ENCODE assay signal across 11 mouse cellular contexts in the genomic region with DNA sequence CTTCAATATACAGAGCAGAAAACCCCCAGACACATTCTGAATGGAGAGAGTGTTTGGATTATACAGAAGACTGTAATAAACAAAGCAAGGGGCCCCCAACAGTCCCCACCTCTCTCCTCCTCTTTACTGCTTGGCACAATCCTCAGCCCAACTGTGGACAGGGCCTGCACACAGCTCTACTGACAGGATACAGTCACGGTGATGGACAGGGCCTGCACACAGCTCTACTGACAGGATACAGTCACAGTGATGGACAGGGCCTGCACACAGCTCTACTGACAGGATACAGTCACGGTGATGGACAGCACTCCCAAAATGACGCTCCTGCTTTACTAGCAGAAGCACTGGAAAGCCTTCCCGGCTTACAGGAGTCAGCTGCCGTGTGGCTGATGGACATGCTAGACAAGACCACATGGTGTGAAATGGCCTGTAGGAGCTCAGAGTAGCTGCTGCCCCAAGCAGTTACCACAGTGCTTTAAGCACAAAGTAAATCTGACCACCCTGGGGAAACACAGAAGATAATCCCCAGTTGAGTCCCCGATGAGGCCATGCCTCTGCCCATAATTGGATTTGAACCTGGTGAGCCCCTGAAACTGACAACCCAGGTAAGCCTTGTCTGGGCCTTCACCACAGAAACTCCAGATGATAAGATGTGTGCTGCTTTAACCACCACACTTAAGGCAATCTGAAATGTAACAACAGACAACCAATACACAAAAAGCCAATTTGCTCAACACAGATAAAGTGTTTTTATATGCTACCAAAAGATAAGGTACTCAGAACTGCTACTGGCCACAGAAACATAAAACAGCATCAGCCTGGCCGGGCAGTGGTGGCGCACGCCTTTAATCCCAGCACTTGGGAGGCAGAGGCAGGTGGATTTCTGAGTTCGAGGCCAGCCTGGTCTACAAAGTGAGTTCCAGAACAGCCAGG. TPM values are rescaled to one million over a fixed set of nuclear protein-coding genes. Genes with fewer than 3 reads are reported as not detected.
DNase-seq lines count a peak whose midpoint lies in the region; ATAC-seq lines count a peak whose summit lies in the region.
"Had no signal": no experiment of that assay in that cellular context is flagged by ENCODE, and none has a peak within 500 bp of the region (broad histone marks: within the 10 kb centered on the region; RNA-seq: fewer than 3 reads in every experiment).

No protein-coding gene starts in this region.

- no peaks in the 10 kb centered on the region for H3K36me3 ChIP-seq in hindbrain, embryonic 16.5 days (ENCODE audit: control insufficient read depth, insufficient read depth, low read length)
- no peaks in the 10 kb centered on the region for H3K36me3 ChIP-seq in hindbrain, embryonic 14.5 days (replicated peaks; ENCODE audit: control insufficient read depth, insufficient read depth)

- ATAC-seq in hindbrain, embryonic 16.5 days, result peak; percentile 30; the same call in 1 of the 2 replicates
- ATAC-seq in hindbrain, embryonic 14.5 days (ENCODE audit: low FRiP score), result no peak
- ATAC-seq in megakaryocyte progenitor cell, adult 5-6 weeks (replicated peaks; ENCODE audit: poor library complexity), result peak; percentile 60

- H3K4me3 ChIP-seq in hindbrain, embryonic 16.5 days (ENCODE audit: low read length), result no peak overlapping the region
- H3K4me3 ChIP-seq in hindbrain, embryonic 14.5 days (replicated peaks; ENCODE audit: low read length), result no peak overlapping the region
- H3K4me3 ChIP-seq: myocyte had no signal

- WGBS in hindbrain, embryonic 16.5 days, result 78% methylated on average over 10 of the region's 10 CpGs
- 79% methylated on average over 10 of the region's 10 CpGs for WGBS in hindbrain, embryonic 14.5 days

- no peaks in the 10 kb centered on the region for H3K27me3 ChIP-seq in hindbrain, embryonic 16.5 days (replicated peaks; ENCODE audit: control insufficient read depth, insufficient read depth, low read length)
- H3K27me3 ChIP-seq in hindbrain, embryonic 14.5 days (ENCODE audit: control insufficient read depth, insufficient read depth, low read length), result no peaks in the 10 kb centered on the region

- H3K9ac ChIP-seq in hindbrain, embryonic 16.5 days (ENCODE audit: low read depth, low read length), result no peak overlapping the region
- H3K9ac ChIP-seq in hindbrain, embryonic 14.5 days, result no peak overlapping the region

- peak overlapping the region; percentile 40; the same call in 1 of the 2 replicates for H3K27ac ChIP-seq in hindbrain, embryonic 16.5 days (ENCODE audit: low read depth, low read length)
- H3K27ac ChIP-seq in hindbrain, embryonic 14.5 days, result no peak overlapping the region

- no peaks in the 10 kb centered on the region for H3K9me3 ChIP-seq in hindbrain, embryonic 16.5 days (ENCODE audit: control insufficient read depth, low read length)
- no peaks in the 10 kb centered on the region for H3K9me3 ChIP-seq in hindbrain, embryonic 14.5 days (ENCODE audit: control insufficient read depth, low read length)

- H3K4me2 ChIP-seq in hindbrain, embryonic 16.5 days (ENCODE audit: low read length), result no peak overlapping the region
- H3K4me2 ChIP-seq in hindbrain, embryonic 14.5 days (replicated peaks), result no peak overlapping the region

- no peak for DNase-seq in hindbrain, embryonic 14.5 days (ENCODE audit: low spot score)
- DNase-seq in spleen, postnatal 36 days (ENCODE audit: low spot score in 2 of 2), result peak; percentile 69 to 70
- DNase-seq in spleen, postnatal 14 days (ENCODE audit: low spot score in 2 of 2), result no peak
- no peak for DNase-seq in neural tube, embryonic 10.5 days (ENCODE audit: extremely low spot score, low spot score)
- no peak for DNase-seq in ovary, postnatal 14 days (ENCODE audit: low spot score)
- DNase-seq: cerebellum, adult 18-20 months; kidney, postnatal 4 days; right cerebral cortex, postnatal 25 days had no signal

- peaks cover 12% of the 10 kb centered on the region for H3K4me1 ChIP-seq in hindbrain, embryonic 16.5 days (ENCODE audit: control insufficient read depth, insufficient read depth, low read depth, low read length)
- peaks cover 31% of the 10 kb centered on the region for H3K4me1 ChIP-seq in hindbrain, embryonic 14.5 days (replicated peaks; ENCODE audit: control insufficient read depth, insufficient read depth, low read length)

RNA-seq across cellular contexts. Expression of gene Crtc3, which starts 42.3 kb away (rescaled TPM):
- polyA plus RNA-seq in hindbrain, embryonic 16.5 days (2015; fragmentation: Nextera tagmentation; extraction: Ambion mirVana), result 14.2 and 16.1 TPM in 2 replicates
- 14.4 and 16.8 TPM in 2 replicates for polyA plus RNA-seq in hindbrain, embryonic 14.5 days (2014; fragmentation: Nextera tagmentation; extraction: Ambion mirVana)
- total RNA-seq in megakaryocyte progenitor cell, adult 5-6 weeks (2015), result 18.3 and 26.9 TPM in 2 replicates
- total RNA-seq in megakaryocyte progenitor cell, adult 5-6 weeks (2017), result 5.6 and 16.3 TPM in 2 replicates

Comparison
In these comparisons a context has a peak if more than half of its experiments do, and no peak if none do; other contexts are left out.
1. DNase-seq: peak in spleen, postnatal 36 days (2 of 2); none in hindbrain, embryonic 14.5 days (single experiment), spleen, postnatal 14 days (0 of 2), neural tube, embryonic 10.5 days (single experiment) and ovary, postnatal 14 days (single experiment).